28 mouse cellular contexts compared by ENCODE assay signal in the genomic region with DNA sequence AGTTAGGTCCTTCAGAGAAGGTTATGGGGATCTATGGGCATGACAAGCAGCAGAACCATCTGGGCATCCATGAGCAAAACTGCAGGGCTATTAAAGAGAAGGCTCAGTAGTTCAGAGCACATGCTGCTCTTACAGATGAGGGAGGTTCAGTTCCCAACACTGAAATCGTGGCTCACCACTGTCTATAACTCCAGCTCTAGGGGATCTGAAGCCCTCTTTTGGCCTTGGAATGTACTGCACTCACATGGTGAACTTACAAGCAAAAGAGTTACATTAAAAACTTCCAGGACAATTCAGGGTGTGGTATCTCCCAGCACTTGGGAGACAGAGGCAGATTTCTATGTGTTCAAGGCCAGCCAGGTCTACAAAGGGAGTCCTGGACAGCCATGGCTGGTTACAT. TPM values are rescaled to one million over a fixed set of nuclear protein-coding genes. Genes with fewer than 3 reads are reported as not detected.
DNase-seq lines count a peak whose midpoint lies in the region; TF ChIP-seq lines count a peak whose summit lies in the region.
"Had no signal": no experiment of that assay in that cellular context is flagged by ENCODE, and none has a peak within 500 bp of the region (broad histone marks: within the 10 kb centered on the region; RNA-seq: fewer than 3 reads in every experiment).

No protein-coding gene starts in this region.

- H3K4me1 ChIP-seq in heart, adult 2 months (ENCODE audit: control insufficient read depth, insufficient read depth, low read length): peaks cover 60% of the 10 kb centered on the region

- no peak for TF ChIP-seq EP300 in heart, adult 2 months (IDR thresholded peaks at IDR 0.05; ENCODE audit: insufficient read depth, low read depth, low read length)

- 97% methylated on average over 1 of the region's 1 CpGs for WGBS in heart, adult 2 months

- H3K27me3 ChIP-seq in heart, adult 2 months (ENCODE audit: control insufficient read depth, insufficient read depth, low read length): no peaks in the 10 kb centered on the region
- H3K27me3 ChIP-seq: forebrain, embryonic 12.5 days; limb, embryonic 13.5 days had no signal

- intact Hi-C loops in heart, adult 2 months (cut with DNase I): no loop called here
- intact Hi-C loops in left cerebral cortex, adult 2 months (cut with DNase I): no loop called here

- H3K36me3 ChIP-seq in heart, adult 2 months (ENCODE audit: control insufficient read depth, insufficient read depth, low read length): peaks cover 44% of the 10 kb centered on the region
- H3K36me3 ChIP-seq: embryonic facial prominence, embryonic 10.5 days; forebrain, embryonic 12.5 days; limb, embryonic 13.5 days had no signal

- peak; percentile 5 to 17 for DNase-seq in heart, adult 2 months
- no peak for DNase-seq in heart, adult 9 months (ENCODE audit: low spot score in 2 of 2)
- no peak for DNase-seq in left cerebral cortex, adult 2 months (ENCODE audit: extremely low spot score in 1 of 2, low spot score in 2 of 2)
- no peak for DNase-seq in left cerebral cortex, adult 11 months (ENCODE audit: low spot score)
- DNase-seq in ES-CJ7 (ENCODE audit: low read depth, low spot score): peak; percentile 66
- DNase-seq in R1 (ENCODE audit: low read depth, low spot score): peak; percentile 81
- DNase-seq in right cerebral cortex, postnatal 4 days: no peak
- no peak for DNase-seq in thymus, postnatal 25 days
- DNase-seq: adrenal gland, postnatal 25 days; cerebellum, adult 8-10 months; kidney, adult 11 months; right cerebral cortex, adult 18-20 months; thymus, adult 18-20 months had no signal

- no peak for TF ChIP-seq POLR2A in heart, adult 2 months (IDR thresholded peaks at IDR 0.05; ENCODE audit: insufficient read depth, low read depth, low read length)

- TF ChIP-seq CTCF in heart, adult 2 months (IDR thresholded peaks at IDR 0.05): peak; percentile 42
- peak; percentile 18 for TF ChIP-seq CTCF in left cerebral cortex, adult 2 months (IDR thresholded peaks at IDR 0.05)

- H3K27ac ChIP-seq in heart, adult 2 months: peak overlapping the region; percentile 96
- peak overlapping the region; percentile 95 for H3K27ac ChIP-seq in left cerebral cortex, adult 2 months
- H3K27ac ChIP-seq: embryonic facial prominence, embryonic 10.5 days; forebrain, embryonic 12.5 days; midbrain, embryonic 10.5 days had no signal

- H3K79me2 ChIP-seq in heart, adult 2 months (replicated peaks; ENCODE audit: control insufficient read depth, insufficient read depth, low read length): peaks cover 12% of the 10 kb centered on the region

- no peak overlapping the region for H3K9ac ChIP-seq in heart, adult 2 months (ENCODE audit: low read depth, low read length)
- H3K9ac ChIP-seq: forebrain, embryonic 12.5 days; limb, embryonic 13.5 days had no signal

- H3K4me3 ChIP-seq in heart, adult 2 months: no peak overlapping the region
- H3K4me3 ChIP-seq in left cerebral cortex, adult 2 months: no peak overlapping the region
- H3K4me3 ChIP-seq: embryonic facial prominence, embryonic 10.5 days; forebrain, embryonic 12.5 days; limb, embryonic 13.5 days; midbrain, embryonic 10.5 days had no signal

RNA-seq across cellular contexts. Expression of a gene that starts 6.3 kb away (rescaled TPM):
- not detected for total RNA-seq in heart, adult 2 months (2021)
- polyA plus RNA-seq in heart, adult 2 months (2012; rRNA removed): not detected in 2 replicates
- not detected for total RNA-seq in left cerebral cortex, adult 2 months (2021)
- total RNA-seq: adrenal gland, postnatal 25 days; common myeloid progenitor, adult 5-6 weeks; ES-E14; hematopoietic stem cell, adult 5-6 weeks; layer of hippocampus, postnatal 14 days; left cerebral cortex, postnatal 14 days; monocyte, adult 5-6 weeks had no signal
- polyA plus RNA-seq: embryonic facial prominence, embryonic 10.5 days; forebrain, embryonic 12.5 days; frontal cortex, adult 2 months; hindbrain, embryonic 16.5 days; liver, embryonic 16.5 days; midbrain, embryonic 10.5 days; neural tube, embryonic 11.5 days; small intestine, adult 2 months had no signal

RNA-seq across cellular contexts. Expression of a gene that starts 15.7 kb away (rescaled TPM):
- 10 to 100 TPM; 50.0 to 54.6 TPM for total RNA-seq in heart, adult 2 months (2021)
- polyA plus RNA-seq in heart, adult 2 months (2012; rRNA removed): 21.6 and 24.6 TPM in 2 replicates
- total RNA-seq in left cerebral cortex, adult 2 months (2021): 100 to 1,000 TPM; 179 to 199 TPM

Comparison
In these comparisons a context has a peak if more than half of its experiments do, and no peak if none do; other contexts are left out.
1. DNase-seq: peak in heart, adult 2 months (2 of 2), ES-CJ7 (single experiment) and R1 (single experiment); none in heart, adult 9 months (0 of 2), left cerebral cortex, adult 2 months (0 of 2), left cerebral cortex, adult 11 months (single experiment), right cerebral cortex, postnatal 4 days (single experiment) and thymus, postnatal 25 days (single experiment).